Mouse (Mus musculus) lung, postnatal 0 days (tissue): ENCODE measurements around the gene Ino80d. TPM values are rescaled to one million over a fixed set of nuclear protein-coding genes. Genes with fewer than 3 reads are reported as not detected.

Experiments used
- ATAC-seq: fragments of 200-750 bp; cut with Nextera tagmentation; 2 replicates; pipeline ENCODE4 v1.8.0; 2017; ENCODE audit warnings: moderate library complexity
- DNase-seq: peaks from one replicate; pipeline ENCODE4 v3.0.0-alpha.2; 2016; ENCODE audit warnings: low spot score
- H3K27ac ChIP-seq: fragments of 300-500 bp; sonication (generic); 2 replicates; pipeline ENCODE4 v1.5.1; 2014; ENCODE audit warnings: antibody characterized with exemption, mild to moderate bottlenecking, low read length, mixed read lengths
- H3K27me3 ChIP-seq: fragments of 300-500 bp; sonication (generic); replicated peaks from 2 replicates; pipeline ENCODE4 v1.6.1; 2014; ENCODE audit warnings: low read length, mixed read lengths; ENCODE audit not compliant: insufficient read depth
- H3K36me3 ChIP-seq: fragments of 300-500 bp; sonication (generic); 2 replicates; pipeline ENCODE4 v1.6.1; 2014; ENCODE audit warnings: low read length, mixed read lengths; ENCODE audit not compliant: insufficient read depth
- H3K4me1 ChIP-seq: fragments of 300-500 bp; sonication (generic); 2 replicates; pipeline ENCODE4 v1.6.1; 2014; ENCODE audit warnings: antibody characterized with exemption, low read depth, low read length, mixed read lengths; ENCODE audit not compliant: insufficient read depth
- H3K4me2 ChIP-seq: fragments of 300-500 bp; sonication (generic); replicated peaks from 2 replicates; pipeline ENCODE4 v1.6.1; 2014; ENCODE audit warnings: low read depth, mild to moderate bottlenecking, low read length, moderate library complexity, mixed read lengths
- H3K4me3 ChIP-seq: fragments of 300-500 bp; sonication (generic); 2 replicates; pipeline ENCODE4 v1.5.1; 2014; ENCODE audit warnings: low read depth, low read length
- H3K9ac ChIP-seq: fragments of 300-500 bp; sonication (generic); replicated peaks from 2 replicates; pipeline ENCODE4 v1.6.1; 2014; ENCODE audit warnings: low read depth, mild to moderate bottlenecking
- H3K9me3 ChIP-seq: fragments of 300-500 bp; sonication (generic); 2 replicates; pipeline ENCODE4 v1.6.1; 2016; ENCODE audit warnings: low read length, mixed read lengths
- CTCF ChIP-seq: IDR thresholded peaks from 2 replicates; pipeline ENCODE4 v1.5.1; 2016; ENCODE audit warnings: antibody characterized with exemption, mild to moderate bottlenecking
- EP300 ChIP-seq: IDR thresholded peaks from 2 replicates; pipeline ENCODE4 v1.6.1; 2016; ENCODE audit warnings: antibody characterized with exemption, mild to moderate bottlenecking, control low read depth
- whole genome bisulfite sequencing: fragments of 180-500 bp; shearing (Covaris S2); extraction: QIAGEN DNeasy Blood & Tissue Kit; methylation state at CpG from one replicate; pipeline ENCODE4 v1.1.7; 2014; 5-methylcytosine and 5-hydroxymethylcytosine counted together
- polyA plus RNA-seq: library from polyadenylated mRNA; unstranded; fragments of >200 nt; fragmentation: Nextera tagmentation; extraction: Ambion mirVana; gene quantifications from 2 replicates; pipeline ENCODE4 v1.2.1, GENCODE M21; 2015

Ino80d gene
- polyA plus RNA-seq, 1 experiment from 2014 or later: 7.5 TPM

DNA sequence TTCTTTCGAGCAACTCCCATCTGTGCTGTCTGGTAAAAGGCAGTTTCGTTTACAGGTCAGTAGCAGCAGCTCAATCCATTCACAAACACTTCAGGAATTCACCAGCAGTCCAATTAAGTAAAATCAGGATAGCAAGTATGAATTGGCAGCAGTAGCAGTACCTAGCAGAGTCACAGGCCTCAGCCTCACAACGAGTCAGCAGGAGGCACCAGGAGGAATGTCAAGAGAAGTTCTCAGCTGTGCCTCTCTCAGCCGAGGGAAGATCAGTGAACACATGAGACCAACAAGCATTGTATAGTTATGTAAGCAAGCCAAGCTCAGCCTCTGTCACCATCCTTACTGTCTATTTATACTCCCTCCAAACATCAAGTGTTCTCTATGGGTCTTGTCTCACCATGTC, 15.6 kb downstream of the Ino80d start:
- H3K9ac ChIP-seq: no peak overlapping the region
- 72% methylated on average over 4 of the region's 4 CpGs for WGBS
- DNase-seq (no peak), ATAC-seq (no peak)
- no peaks in the 10 kb centered on the region for H3K9me3 ChIP-seq
- no peaks in the 10 kb centered on the region for H3K27me3 ChIP-seq
- H3K4me3 ChIP-seq: no peak overlapping the region
- H3K27ac ChIP-seq: no peak overlapping the region
- TF ChIP-seq CTCF: no peak
- no peaks in the 10 kb centered on the region for H3K4me1 ChIP-seq
- H3K36me3 ChIP-seq: peaks cover 24% of the 10 kb centered on the region; the same call in 1 of the 2 replicates
- H3K4me2 ChIP-seq: no peak overlapping the region

GRCm38 (mm10) chr1:63096071-63096470, 18.4 kb downstream of the Ino80d start:
- peaks cover 17% of the 10 kb centered on the region; the same call in 1 of the 2 replicates for H3K36me3 ChIP-seq
- H3K27ac ChIP-seq: no peak overlapping the region
- TF ChIP-seq CTCF (no peak), EP300 (no peak)
- no peaks in the 10 kb centered on the region for H3K4me1 ChIP-seq
- no peaks in the 10 kb centered on the region for H3K9me3 ChIP-seq
- H3K4me2 ChIP-seq: no peak overlapping the region
- no peaks in the 10 kb centered on the region for H3K27me3 ChIP-seq
- DNase-seq: no peak
- WGBS: 67% methylated on average over 5 of the region's 5 CpGs
- ATAC-seq: peak; percentile 35; the same call in 1 of the 2 replicates
- no peak overlapping the region for H3K9ac ChIP-seq
- no peak overlapping the region for H3K4me3 ChIP-seq

- Histone ChIP-seq H3K4me1 (0 out of 2 replicates have a peak, but pooled peaks cover 2% of the 10 kb centered on the region), H3K27ac (no peak overlapping the region), H3K9ac (no peak overlapping the region), H3K4me2 (no peak overlapping the region), H3K27me3 (no peaks in the 10 kb centered on the region), H3K4me3 (no peak overlapping the region), H3K36me3 (peaks cover 31% of the 10 kb centered on the region; the same call in 1 of the 2 replicates), H3K9me3 (no peaks in the 10 kb centered on the region)
- DNase-seq: peak; percentile 44
- WGBS: 86% methylated on average over 5 of the region's 5 CpGs
- TF ChIP-seq CTCF: no peak
- TF ChIP-seq EP300: no peak
- ATAC-seq: peak; percentile 48; the same call in 1 of the 2 replicates
Measured at GRCm38 (mm10) chr1:63089795-63090194, 24.7 kb downstream of the Ino80d start.

- no peak overlapping the region for H3K4me2 ChIP-seq
- H3K4me3 ChIP-seq: no peak overlapping the region
- H3K9me3 ChIP-seq: no peaks in the 10 kb centered on the region
- no peak for DNase-seq
- H3K4me1 ChIP-seq: 0 out of 2 replicates have a peak, but pooled peaks cover 2% of the 10 kb centered on the region
- H3K27me3 ChIP-seq: no peaks in the 10 kb centered on the region
- 91% methylated on average over 1 of the region's 1 CpGs for WGBS
- ATAC-seq: no peak
- no peak overlapping the region for H3K9ac ChIP-seq
- no peak overlapping the region for H3K27ac ChIP-seq
- TF ChIP-seq EP300: no peak
- TF ChIP-seq CTCF: 0 out of 2 replicates have a peak, but pooled peaks have one; percentile 20
- H3K36me3 ChIP-seq: peaks cover 36% of the 10 kb centered on the region; the same call in 1 of the 2 replicates
Measured at GRCm38 (mm10) chr1:63088614-63089013, 25.9 kb downstream of the Ino80d start.

DNA sequence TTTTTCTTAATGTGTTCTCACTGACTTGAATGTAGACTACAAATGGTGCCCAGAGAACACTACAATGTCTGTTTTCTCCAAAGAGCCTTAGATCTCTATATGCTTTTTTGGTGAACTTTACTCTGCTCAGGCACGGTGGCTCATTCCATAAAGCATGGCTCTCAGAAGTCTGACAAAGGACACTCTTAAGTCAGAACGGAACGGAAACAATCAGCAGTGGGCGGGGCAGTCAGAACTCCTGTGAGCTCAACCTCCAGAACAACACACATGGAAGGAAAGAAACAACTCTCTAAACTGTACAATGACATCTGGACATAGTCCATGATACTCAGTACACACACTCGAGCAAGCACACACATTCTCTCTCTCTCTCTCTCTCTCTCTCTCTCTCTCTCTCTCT, 34.2 kb downstream of the Ino80d start:
- H3K4me2 ChIP-seq: no peak overlapping the region
- no peak for ATAC-seq
- no peaks in the 10 kb centered on the region for H3K27me3 ChIP-seq
- 62% methylated on average over 5 of the region's 5 CpGs for WGBS
- peaks cover 36% of the 10 kb centered on the region for H3K36me3 ChIP-seq
- no peak overlapping the region for H3K9ac ChIP-seq
- H3K27ac ChIP-seq: no peak overlapping the region
- no peak overlapping the region for H3K4me3 ChIP-seq
- TF ChIP-seq CTCF (no peak), EP300 (no peak)
- DNase-seq: no peak
- H3K9me3 ChIP-seq: no peaks in the 10 kb centered on the region
- no peaks in the 10 kb centered on the region for H3K4me1 ChIP-seq

DNA sequence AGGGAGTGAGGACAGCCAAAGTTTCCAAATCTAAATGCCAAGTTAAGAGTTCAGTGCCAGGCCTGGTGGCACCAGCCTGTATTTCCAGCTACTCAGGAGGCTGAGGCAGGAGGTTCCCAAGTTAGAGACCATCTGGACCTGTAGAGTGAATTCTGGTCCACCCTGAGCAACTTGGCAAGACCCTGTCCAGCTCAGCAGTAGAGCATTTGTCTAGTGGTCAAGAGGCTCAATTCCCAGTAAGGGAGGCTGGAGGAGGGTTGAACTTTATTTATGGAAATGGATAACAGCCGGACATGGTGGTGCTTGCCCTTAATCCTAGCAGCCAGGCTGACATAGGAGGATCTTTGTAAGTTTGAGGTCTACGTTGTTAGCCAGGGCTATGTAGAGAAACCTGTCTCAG, 38.1 kb downstream of the Ino80d start:
- 87% methylated on average over 2 of the region's 2 CpGs for WGBS
- DNase-seq: no peak
- no peak for TF ChIP-seq EP300
- no peak for TF ChIP-seq CTCF
- H3K9me3 ChIP-seq: no peaks in the 10 kb centered on the region
- H3K4me2 ChIP-seq: no peak overlapping the region
- no peaks in the 10 kb centered on the region for H3K27me3 ChIP-seq
- H3K4me3 ChIP-seq: no peak overlapping the region
- ATAC-seq: no peak
- no peak overlapping the region for H3K27ac ChIP-seq
- peaks cover 41% of the 10 kb centered on the region for H3K36me3 ChIP-seq
- H3K4me1 ChIP-seq: no peaks in the 10 kb centered on the region
- no peak overlapping the region for H3K9ac ChIP-seq

DNA sequence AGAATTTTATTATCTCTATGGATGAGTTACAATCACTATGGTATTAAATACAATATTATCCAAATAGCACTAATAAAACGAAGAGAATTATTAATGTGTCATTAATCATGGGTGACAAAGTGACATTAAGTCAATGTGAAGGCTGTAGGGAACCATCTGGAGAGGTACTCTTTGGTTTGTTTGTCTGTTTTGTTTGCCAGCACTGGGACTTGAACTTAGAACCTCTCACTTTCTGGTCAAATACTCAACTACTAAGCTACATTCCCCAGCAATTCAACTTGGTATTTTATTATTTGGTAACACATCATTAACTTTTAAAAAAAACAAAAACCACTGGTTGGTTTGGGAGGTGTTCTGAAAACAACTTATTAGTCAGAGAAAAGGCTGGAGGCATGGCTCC, 43.1 kb downstream of the Ino80d start:
- Histone ChIP-seq H3K27me3 (no peaks in the 10 kb centered on the region), H3K4me3 (no peak overlapping the region), H3K27ac (no peak overlapping the region), H3K4me2 (no peak overlapping the region), H3K9me3 (no peaks in the 10 kb centered on the region), H3K4me1 (no peaks in the 10 kb centered on the region), H3K9ac (no peak overlapping the region), H3K36me3 (peaks cover 45% of the 10 kb centered on the region)
- TF ChIP-seq EP300: no peak
- no peak for TF ChIP-seq CTCF
- peak; percentile 9 for DNase-seq
- 66% methylated on average over 1 of the region's 1 CpGs for WGBS
- ATAC-seq: no peak
